Mouse (Mus musculus): ENCODE data around the gene Marcks.

GRCm38 (mm10) chr10:37155131-37155530, 16.4 kb upstream of the Marcks start:
- TF ChIP-seq CHD2 (IDR thresholded peaks at IDR 0.05; ENCODE audit: low read depth, low read length) (no peak), ZC3H11A (IDR thresholded peaks at IDR 0.05; ENCODE audit: borderline replicate concordance, low read depth, low read length) (no peak), HCFC1 (IDR thresholded peaks at IDR 0.05; ENCODE audit: borderline replicate concordance, insufficient read depth, low read length) (no peak), MAFK (IDR thresholded peaks at IDR 0.05; ENCODE audit: insufficient read depth, low read depth, low read length) (no peak), ZNF384 (IDR thresholded peaks at IDR 0.05; ENCODE audit: low read depth, low read length) (no peak)

Measured in ES-E14 (cell line).